Comparison of ENCODE assay signal across 22 mouse cellular contexts in the genomic region with DNA sequence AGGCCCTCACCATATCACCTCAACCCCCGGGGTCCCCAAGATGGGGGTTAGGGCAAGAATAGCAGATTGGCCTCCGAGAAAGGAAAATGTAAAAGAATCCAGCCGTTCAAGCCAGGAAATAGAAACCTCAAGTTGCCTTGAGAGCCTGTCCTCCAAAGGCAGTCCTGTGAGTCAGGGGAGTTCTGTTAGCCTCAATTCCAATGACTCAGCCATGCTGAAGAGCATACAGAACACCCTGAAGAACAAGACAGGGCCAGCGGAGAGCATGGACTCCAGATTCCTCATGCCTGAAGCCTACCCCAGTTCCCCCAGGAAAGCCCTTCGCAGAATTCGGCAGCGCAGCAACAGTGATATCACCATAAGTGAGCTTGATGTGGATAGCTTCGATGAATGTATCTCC.
"Had no signal": no experiment of that assay in that cellular context is flagged by ENCODE, and none has a peak within 500 bp of the region (broad histone marks: within the 10 kb centered on the region; RNA-seq: fewer than 3 reads in every experiment).

No protein-coding gene starts in this region.

- H3K27me3 ChIP-seq: limb, embryonic 13.5 days; liver, embryonic 12.5 days; liver, embryonic 15.5 days; lung, embryonic 15.5 days; midbrain, embryonic 12.5 days; neural tube, embryonic 13.5 days had no signal

- H3K9ac ChIP-seq: limb, embryonic 13.5 days; liver, embryonic 12.5 days; liver, embryonic 15.5 days; lung, embryonic 15.5 days; midbrain, embryonic 12.5 days; neural tube, embryonic 13.5 days had no signal

- H3K4me2 ChIP-seq: limb, embryonic 13.5 days; liver, embryonic 12.5 days; liver, embryonic 15.5 days; lung, embryonic 15.5 days; midbrain, embryonic 12.5 days; neural tube, embryonic 13.5 days had no signal

- H3K4me3 ChIP-seq: limb, embryonic 13.5 days; liver, embryonic 12.5 days; liver, embryonic 15.5 days; lung, embryonic 15.5 days; midbrain, embryonic 12.5 days; myocyte; neural tube, embryonic 13.5 days had no signal

- ATAC-seq: intestine, postnatal 0 days; liver, embryonic 12.5 days; midbrain, embryonic 16.5 days had no signal

- H3K36me3 ChIP-seq: liver, embryonic 15.5 days; neural tube, embryonic 13.5 days had no signal

- H3K4me1 ChIP-seq: liver, embryonic 15.5 days had no signal

- H3K27ac ChIP-seq: kidney, postnatal 0 days; limb, embryonic 13.5 days; liver, embryonic 12.5 days; liver, embryonic 15.5 days; lung, embryonic 15.5 days; midbrain, embryonic 12.5 days; neural tube, embryonic 13.5 days had no signal

- DNase-seq: kidney, postnatal 36 days; layer of hippocampus, adult 9-11 months; left cerebral cortex, postnatal 4 days; liver; lung, adult 18-20 months; lung, postnatal 10 days; lung, postnatal 4 days; right cerebral cortex, postnatal 14 days; right cerebral cortex, postnatal 4 days; thymus, adult 2 months; thymus, postnatal 14 days; thymus, postnatal 4 days had no signal

- H3K9me3 ChIP-seq: limb, embryonic 13.5 days; liver, embryonic 12.5 days; liver, embryonic 15.5 days; lung, embryonic 15.5 days; midbrain, embryonic 12.5 days; neural tube, embryonic 13.5 days had no signal
